13 mouse cellular contexts compared by ENCODE assay signal in the genomic region with DNA sequence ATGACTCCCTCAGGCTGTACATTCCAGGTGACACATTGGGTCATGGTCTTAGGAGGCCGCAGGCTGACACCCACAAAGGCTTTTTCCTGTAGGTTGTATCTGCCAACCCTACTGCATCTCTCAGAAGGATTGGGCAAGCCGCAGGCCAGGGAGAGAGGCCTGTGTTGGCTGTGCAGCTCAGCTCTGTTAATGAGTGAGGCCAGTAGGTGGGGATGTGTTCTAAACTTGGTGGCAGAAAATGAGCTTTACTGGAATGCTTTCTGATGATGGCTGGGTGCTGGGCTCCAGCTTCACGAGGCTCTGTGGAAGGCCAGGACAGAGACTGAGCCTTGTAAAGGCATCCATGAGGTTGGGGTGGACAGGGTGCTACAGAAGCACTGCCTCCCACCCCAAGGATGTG. TPM values are rescaled to one million over a fixed set of nuclear protein-coding genes. Genes with fewer than 3 reads are reported as not detected.
DNase-seq lines count a peak whose midpoint lies in the region; ATAC-seq and TF ChIP-seq lines count a peak whose summit lies in the region.
"Had no signal": no experiment of that assay in that cellular context is flagged by ENCODE, and none has a peak within 500 bp of the region (broad histone marks: within the 10 kb centered on the region; RNA-seq: fewer than 3 reads in every experiment).

No protein-coding gene starts in this region.

- no peaks in the 10 kb centered on the region for H3K9me3 ChIP-seq in midbrain, embryonic 16.5 days (replicated peaks; ENCODE audit: control insufficient read depth, low read length, poor library complexity, severe bottlenecking)
- H3K9me3 ChIP-seq in midbrain, embryonic 13.5 days, result no peaks in the 10 kb centered on the region
- no peaks in the 10 kb centered on the region for H3K9me3 ChIP-seq in stomach, postnatal 0 days (ENCODE audit: control insufficient read depth, low read length)
- no peaks in the 10 kb centered on the region for H3K9me3 ChIP-seq in liver, postnatal 0 days (ENCODE audit: low read length)
- H3K9me3 ChIP-seq: embryonic facial prominence, embryonic 12.5 days; stomach, embryonic 15.5 days had no signal

- no peak overlapping the region for H3K27ac ChIP-seq in midbrain, embryonic 16.5 days (ENCODE audit: low read length)
- no peak overlapping the region for H3K27ac ChIP-seq in midbrain, embryonic 13.5 days
- no peak overlapping the region for H3K27ac ChIP-seq in stomach, postnatal 0 days (replicated peaks)
- H3K27ac ChIP-seq in liver, postnatal 0 days (ENCODE audit: low read depth), result no peak overlapping the region
- H3K27ac ChIP-seq: embryonic facial prominence, embryonic 12.5 days; macrophage; stomach, embryonic 15.5 days had no signal

- no peaks in the 10 kb centered on the region for H3K36me3 ChIP-seq in midbrain, embryonic 16.5 days (ENCODE audit: control insufficient read depth, insufficient read depth, low read length)
- no peaks in the 10 kb centered on the region for H3K36me3 ChIP-seq in midbrain, embryonic 13.5 days
- H3K36me3 ChIP-seq in stomach, postnatal 0 days (ENCODE audit: control insufficient read depth, insufficient read depth, low read length), result no peaks in the 10 kb centered on the region
- no peaks in the 10 kb centered on the region for H3K36me3 ChIP-seq in liver, postnatal 0 days (replicated peaks; ENCODE audit: insufficient read depth, low read length)
- H3K36me3 ChIP-seq: embryonic facial prominence, embryonic 12.5 days; stomach, embryonic 15.5 days had no signal

- no peak for ATAC-seq in midbrain, embryonic 16.5 days
- no peak for ATAC-seq in midbrain, embryonic 13.5 days
- no peak for ATAC-seq in stomach, postnatal 0 days (ENCODE audit: low FRiP score, low TSS enrichment)
- ATAC-seq in liver, postnatal 0 days, result no peak

- 61% methylated on average over 3 of the region's 3 CpGs for WGBS in midbrain, embryonic 16.5 days
- 65% methylated on average over 3 of the region's 3 CpGs for WGBS in midbrain, embryonic 13.5 days
- WGBS in stomach, postnatal 0 days, result 56% methylated on average over 3 of the region's 3 CpGs
- WGBS in liver, postnatal 0 days (ENCODE audit: insufficient replicate concordance), result 53% methylated on average over 3 of the region's 3 CpGs

- peak; percentile 26 for DNase-seq in embryo, embryonic 10 days (ENCODE audit: low spot score)
- DNase-seq in embryo, embryonic 9.5 days (ENCODE audit: extremely low spot score), result no peak
- peak; percentile 43 to 52 for DNase-seq in layer of hippocampus, postnatal 10 days (ENCODE audit: low spot score in 2 of 2)
- no peak for DNase-seq in stomach, postnatal 0 days (ENCODE audit: low spot score)
- no peak for DNase-seq in gastrocnemius, postnatal 25 days
- no peak for DNase-seq in liver, postnatal 0 days
- DNase-seq: adrenal gland, adult 8-10 months; liver had no signal

- peak; percentile 23; the same call in 1 of the 2 replicates for TF ChIP-seq CTCF in stomach, postnatal 0 days (IDR thresholded peaks at IDR 0.05; ENCODE audit: low read depth)
- no peak for TF ChIP-seq CTCF in liver, postnatal 0 days (IDR thresholded peaks at IDR 0.05; ENCODE audit: low read depth)

- H3K4me1 ChIP-seq in midbrain, embryonic 16.5 days (ENCODE audit: control insufficient read depth, insufficient read depth, low read length), result peaks cover 18% of the 10 kb centered on the region
- H3K4me1 ChIP-seq in midbrain, embryonic 13.5 days (replicated peaks), result peaks cover 34% of the 10 kb centered on the region
- H3K4me1 ChIP-seq in stomach, postnatal 0 days (replicated peaks; ENCODE audit: control insufficient read depth, insufficient read depth), result 0 out of 2 replicates have a peak, but pooled peaks cover 4% of the 10 kb centered on the region
- H3K4me1 ChIP-seq in liver, postnatal 0 days (ENCODE audit: insufficient read depth), result 0 out of 2 replicates have a peak, but pooled peaks cover 3% of the 10 kb centered on the region

- H3K27me3 ChIP-seq in midbrain, embryonic 16.5 days (ENCODE audit: control insufficient read depth, insufficient read depth, low read depth, low read length), result peaks cover 14% of the 10 kb centered on the region
- H3K27me3 ChIP-seq in midbrain, embryonic 13.5 days, result peaks cover 39% of the 10 kb centered on the region
- peaks cover 13% of the 10 kb centered on the region for H3K27me3 ChIP-seq in stomach, postnatal 0 days (ENCODE audit: control insufficient read depth, insufficient read depth, low read length)
- peaks cover 36% of the 10 kb centered on the region for H3K27me3 ChIP-seq in liver, postnatal 0 days (ENCODE audit: insufficient read depth, low read length)

- no peak overlapping the region for H3K4me3 ChIP-seq in midbrain, embryonic 16.5 days (ENCODE audit: low read depth, low read length)
- no peak overlapping the region for H3K4me3 ChIP-seq in midbrain, embryonic 13.5 days (replicated peaks)
- no peak overlapping the region for H3K4me3 ChIP-seq in stomach, postnatal 0 days (ENCODE audit: low read depth, low read length)
- no peak overlapping the region for H3K4me3 ChIP-seq in liver, postnatal 0 days (ENCODE audit: low read depth, low read length)
- H3K4me3 ChIP-seq: embryonic facial prominence, embryonic 12.5 days; stomach, embryonic 15.5 days had no signal

- no peak overlapping the region for H3K4me2 ChIP-seq in midbrain, embryonic 16.5 days (ENCODE audit: low read length)
- no peak overlapping the region for H3K4me2 ChIP-seq in midbrain, embryonic 13.5 days (replicated peaks)
- no peak overlapping the region for H3K4me2 ChIP-seq in stomach, postnatal 0 days (replicated peaks; ENCODE audit: low read depth)
- H3K4me2 ChIP-seq in liver, postnatal 0 days (ENCODE audit: low read depth, low read length), result no peak overlapping the region
- H3K4me2 ChIP-seq: embryonic facial prominence, embryonic 12.5 days; stomach, embryonic 15.5 days had no signal

- H3K9ac ChIP-seq in midbrain, embryonic 16.5 days (ENCODE audit: low read depth, low read length), result 0 out of 2 replicates have a peak overlapping the region, but pooled peaks have one; percentile 33
- no peak overlapping the region for H3K9ac ChIP-seq in midbrain, embryonic 13.5 days (replicated peaks)
- H3K9ac ChIP-seq in stomach, postnatal 0 days (ENCODE audit: low read length), result no peak overlapping the region
- H3K9ac ChIP-seq in liver, postnatal 0 days (replicated peaks), result no peak overlapping the region
- H3K9ac ChIP-seq: embryonic facial prominence, embryonic 12.5 days; stomach, embryonic 15.5 days had no signal

- TF ChIP-seq EP300 in stomach, postnatal 0 days (optimal IDR thresholded peaks at IDR 0.05), result no peak
- TF ChIP-seq EP300 in liver, postnatal 0 days (IDR thresholded peaks at IDR 0.05; ENCODE audit: low read depth), result no peak

RNA-seq across cellular contexts. Expression of a gene that starts 3.6 kb away (rescaled TPM):
- 2.1 and 2.9 TPM in 2 replicates for polyA plus RNA-seq in midbrain, embryonic 16.5 days (2015; fragmentation: Nextera tagmentation; extraction: Ambion mirVana)
- 1.2 and 1.4 TPM in 2 replicates for polyA plus RNA-seq in midbrain, embryonic 13.5 days (2015; fragmentation: Nextera tagmentation; extraction: Ambion mirVana)
- 10 to 100 TPM; 15.2 to 18.5 TPM for total RNA-seq in layer of hippocampus, postnatal 10 days (2021)
- polyA plus RNA-seq in stomach, postnatal 0 days (2015; fragmentation: Nextera tagmentation; extraction: Ambion mirVana), result 0.17 and 0.21 TPM in 2 replicates
- total RNA-seq in gastrocnemius, postnatal 25 days (2021), result under 1 TPM; 0.13 to 0.15 TPM
- polyA plus RNA-seq in liver, postnatal 0 days (2015; fragmentation: Nextera tagmentation; extraction: Ambion mirVana), result 0.40 TPM in 2 replicates
- polyA plus RNA-seq: macrophage had no signal

Comparison
In these comparisons a context has a peak if more than half of its experiments do, and no peak if none do; other contexts are left out.
1. DNase-seq: peak in embryo, embryonic 10 days (single experiment) and layer of hippocampus, postnatal 10 days (2 of 2); none in embryo, embryonic 9.5 days (single experiment), stomach, postnatal 0 days (single experiment), gastrocnemius, postnatal 25 days (single experiment) and liver, postnatal 0 days (single experiment).